Mouse (Mus musculus) lung, embryonic 14.5 days (tissue): Measurements from ENCODE around the gene Gm5089. TPM values are rescaled to one million over a fixed set of nuclear protein-coding genes. Genes with fewer than 3 reads are reported as not detected.

Experiments used
- ATAC-seq: fragments of 200-750 bp; cut with Nextera tagmentation; 2 replicates; pipeline ENCODE4 v1.8.0; 2017; ENCODE audit warnings: mild to moderate bottlenecking, moderate TSS enrichment, moderate library complexity; ENCODE audit not compliant: insufficient read depth
- DNase-seq: peaks from one replicate; pipeline ENCODE4 v3.0.0-alpha.2; 2015
- H3K27ac ChIP-seq: fragments of 300-500 bp; sonication (generic); 2 replicates; pipeline ENCODE4 v1.5.1; 2014; ENCODE audit warnings: low read depth, mild to moderate bottlenecking, moderate library complexity
- H3K27me3 ChIP-seq: fragments of 300-500 bp; sonication (generic); 2 replicates; pipeline ENCODE4 v1.6.1; 2014; ENCODE audit warnings: low read length, control low read depth; ENCODE audit not compliant: insufficient read depth
- H3K36me3 ChIP-seq: fragments of 300-500 bp; sonication (generic); 2 replicates; pipeline ENCODE4 v1.6.1; 2014; ENCODE audit warnings: control low read depth; ENCODE audit not compliant: insufficient read depth
- H3K4me1 ChIP-seq: fragments of 300-500 bp; sonication (generic); 2 replicates; pipeline ENCODE4 v1.6.1; 2014; ENCODE audit warnings: antibody characterized with exemption, control low read depth; ENCODE audit not compliant: insufficient read depth
- H3K4me2 ChIP-seq: fragments of 300-500 bp; sonication (generic); 2 replicates; pipeline ENCODE4 v1.6.1; 2014; ENCODE audit warnings: mild to moderate bottlenecking
- H3K4me3 ChIP-seq: fragments of 300-500 bp; sonication (generic); 2 replicates; pipeline ENCODE4 v1.5.1; 2014; ENCODE audit warnings: low read depth, low read length
- H3K9ac ChIP-seq: fragments of 300-500 bp; sonication (generic); 2 replicates; pipeline ENCODE4 v1.6.1; 2014
- H3K9me3 ChIP-seq: fragments of 300-500 bp; sonication (generic); 2 replicates; pipeline ENCODE4 v1.6.1; 2016; ENCODE audit warnings: low read depth, low read length, control low read depth
- CTCF ChIP-seq: IDR thresholded peaks from 2 replicates; pipeline ENCODE4 v1.5.1; 2016; ENCODE audit warnings: antibody characterized with exemption, low read depth
- WGBS: fragments of 180-500 bp; shearing (Covaris S2); extraction: QIAGEN DNeasy Blood & Tissue Kit; methylation state at CpG from one replicate; pipeline ENCODE4 v1.1.7; 2014; 5-methylcytosine and 5-hydroxymethylcytosine counted together
- polyA plus RNA-seq: library from polyadenylated mRNA; unstranded; fragments of >200 nt; fragmentation: Nextera tagmentation; extraction: Ambion mirVana; gene quantifications from 2 replicates; pipeline ENCODE4 v1.2.1, GENCODE M21; 2014

Gm5089 gene
- polyA plus RNA-seq, 1 experiment from 2014 or later = not detected

- no peak overlapping the region for H3K9ac ChIP-seq
- 0% methylated on average over 5 of the region's 5 CpGs for WGBS
- ATAC-seq (no peak), DNase-seq (no peak)
- no peaks in the 10 kb centered on the region for H3K4me1 ChIP-seq
- H3K4me2 ChIP-seq = no peak overlapping the region
- no peak for TF ChIP-seq CTCF
- H3K4me3 ChIP-seq = no peak overlapping the region
- H3K9me3 ChIP-seq = no peaks in the 10 kb centered on the region
- no peaks in the 10 kb centered on the region for H3K36me3 ChIP-seq
- H3K27me3 ChIP-seq = peaks cover 99% of the 10 kb centered on the region
- H3K27ac ChIP-seq = no peak overlapping the region
Observed at GRCm38 (mm10) chr14:122472647-122473046, 21.7 kb upstream of the Gm5089 start.

DNA sequence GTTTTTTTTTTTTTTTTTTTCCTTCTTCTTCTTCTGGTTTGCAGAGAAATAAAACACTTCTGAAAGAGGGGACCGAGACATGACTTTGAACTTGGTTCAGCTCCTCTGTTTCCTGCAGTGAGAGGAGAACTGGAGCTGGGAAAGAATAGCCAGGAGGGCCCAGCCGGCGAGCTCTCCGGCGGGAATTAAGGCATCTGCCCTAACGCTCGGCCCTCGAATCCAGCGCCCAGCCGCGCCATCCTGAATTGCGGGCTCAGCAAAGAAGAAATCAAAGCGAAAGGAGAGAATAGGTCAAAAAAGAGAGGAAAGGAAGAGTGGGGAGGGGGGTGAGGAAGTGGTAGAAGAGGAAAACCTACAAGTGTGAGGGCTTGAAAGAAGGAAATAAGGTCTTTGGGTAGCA is 21.2 kb upstream of the Gm5089 start:
- H3K4me1 ChIP-seq = no peaks in the 10 kb centered on the region
- no peaks in the 10 kb centered on the region for H3K36me3 ChIP-seq
- no peak overlapping the region for H3K4me2 ChIP-seq
- peak; percentile 22 for DNase-seq
- H3K27ac ChIP-seq = no peak overlapping the region
- no peak for TF ChIP-seq CTCF
- H3K4me3 ChIP-seq = no peak overlapping the region
- H3K9ac ChIP-seq = no peak overlapping the region
- WGBS = under 1% methylated on average over 13 of the region's 13 CpGs
- ATAC-seq = no peak
- H3K9me3 ChIP-seq = no peaks in the 10 kb centered on the region
- peaks cover 99% of the 10 kb centered on the region for H3K27me3 ChIP-seq

DNA sequence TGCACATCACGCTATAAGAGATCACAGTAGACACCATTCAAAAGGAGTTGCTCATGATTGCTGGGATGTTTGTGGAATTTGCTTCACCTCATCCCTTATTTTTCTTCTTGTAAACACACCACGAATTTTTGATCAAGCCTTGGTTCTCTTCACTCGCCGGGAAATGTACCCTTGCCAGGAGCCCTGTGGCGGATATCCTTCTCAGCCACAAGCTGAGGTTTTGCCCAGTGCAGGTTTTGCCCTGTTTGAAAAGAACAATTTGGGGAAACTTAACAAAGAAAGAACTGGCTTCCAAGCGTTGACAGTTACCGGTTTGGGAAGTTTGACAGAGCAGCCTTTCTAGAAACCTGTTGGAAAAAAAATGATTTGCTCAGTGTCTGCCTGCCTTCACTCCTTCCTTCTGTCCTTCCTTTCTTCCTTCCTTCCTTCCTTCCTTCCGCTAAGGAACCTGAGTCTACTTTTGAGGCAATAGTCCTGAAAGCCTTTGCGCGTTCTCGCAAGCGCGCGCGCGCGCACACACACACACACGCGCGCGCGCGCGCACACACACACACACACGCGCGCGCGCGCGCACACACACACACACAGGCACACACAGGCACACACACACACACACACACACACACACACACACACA is 20.7 kb upstream of the Gm5089 start:
- Histone ChIP-seq H3K27ac (no peak overlapping the region), H3K4me3 (no peak overlapping the region), H3K4me1 (no peaks in the 10 kb centered on the region), H3K36me3 (no peaks in the 10 kb centered on the region), H3K4me2 (no peak overlapping the region), H3K9ac (no peak overlapping the region), H3K27me3 (peaks cover 99% of the 10 kb centered on the region), H3K9me3 (no peaks in the 10 kb centered on the region)
- no peak for TF ChIP-seq CTCF
- ATAC-seq = no peak
- no peak for DNase-seq
- WGBS = 9% methylated on average over 31 of the region's 31 CpGs

DNA sequence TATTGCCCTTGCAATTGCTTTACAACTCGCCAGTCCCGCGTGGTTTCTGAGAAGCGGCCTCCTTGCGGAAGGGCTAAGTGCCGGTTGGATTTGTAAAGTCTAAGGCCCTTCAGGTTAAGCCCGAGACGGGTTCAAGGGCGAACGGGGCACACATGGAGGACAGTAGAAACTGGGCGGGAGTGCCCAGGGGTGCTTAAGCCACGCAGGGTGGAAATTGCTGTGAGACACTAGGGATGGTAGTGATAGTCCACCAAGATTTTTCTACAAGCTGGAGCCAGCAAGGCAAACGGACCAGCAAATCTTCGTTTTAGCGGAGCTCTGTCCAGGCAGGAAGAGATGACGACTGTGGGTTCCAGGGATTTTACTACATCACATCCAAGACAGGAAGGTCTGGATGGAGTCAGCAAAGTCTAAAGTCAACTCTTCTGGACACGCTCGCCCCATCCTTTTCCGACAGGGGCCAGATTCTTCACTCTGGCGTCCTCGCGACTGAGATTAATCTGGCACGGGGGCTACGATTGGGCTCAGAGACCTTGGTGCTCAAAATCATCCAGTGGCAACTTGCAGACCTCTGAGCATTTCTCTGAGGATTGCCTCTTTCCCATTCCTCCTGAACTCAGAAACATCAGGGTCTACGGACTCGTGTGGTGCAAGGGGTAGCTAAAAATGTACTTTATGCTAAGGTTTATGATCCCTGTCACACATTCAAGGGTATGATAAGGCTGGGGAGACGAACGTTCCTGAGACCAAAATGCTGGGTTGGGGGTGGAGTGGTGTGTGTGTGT is 18.2 kb upstream of the Gm5089 start:
- 2% methylated on average over 28 of the region's 28 CpGs for WGBS
- no peak for TF ChIP-seq CTCF
- H3K9me3 ChIP-seq = no peaks in the 10 kb centered on the region
- no peaks in the 10 kb centered on the region for H3K4me1 ChIP-seq
- H3K36me3 ChIP-seq = no peaks in the 10 kb centered on the region
- no peak overlapping the region for H3K4me3 ChIP-seq
- no peak overlapping the region for H3K4me2 ChIP-seq
- no peak overlapping the region for H3K9ac ChIP-seq
- no peak overlapping the region for H3K27ac ChIP-seq
- DNase-seq (peak; percentile 32), ATAC-seq (no peak)
- H3K27me3 ChIP-seq = peaks cover 99% of the 10 kb centered on the region

GRCm38 (mm10) chr14:122467926-122468841 is 17.3 kb upstream of the Gm5089 start:
- H3K9ac ChIP-seq = no peak overlapping the region
- H3K4me1 ChIP-seq = no peaks in the 10 kb centered on the region
- DNase-seq (peak; percentile 13), ATAC-seq (no peak)
- no peak overlapping the region for H3K4me3 ChIP-seq
- H3K27me3 ChIP-seq = peaks cover 99% of the 10 kb centered on the region
- TF ChIP-seq CTCF = no peak
- no peak overlapping the region for H3K4me2 ChIP-seq
- H3K9me3 ChIP-seq = no peaks in the 10 kb centered on the region
- H3K27ac ChIP-seq = no peak overlapping the region
- 9% methylated on average over 23 of the region's 23 CpGs for WGBS
- H3K36me3 ChIP-seq = no peaks in the 10 kb centered on the region

DNA sequence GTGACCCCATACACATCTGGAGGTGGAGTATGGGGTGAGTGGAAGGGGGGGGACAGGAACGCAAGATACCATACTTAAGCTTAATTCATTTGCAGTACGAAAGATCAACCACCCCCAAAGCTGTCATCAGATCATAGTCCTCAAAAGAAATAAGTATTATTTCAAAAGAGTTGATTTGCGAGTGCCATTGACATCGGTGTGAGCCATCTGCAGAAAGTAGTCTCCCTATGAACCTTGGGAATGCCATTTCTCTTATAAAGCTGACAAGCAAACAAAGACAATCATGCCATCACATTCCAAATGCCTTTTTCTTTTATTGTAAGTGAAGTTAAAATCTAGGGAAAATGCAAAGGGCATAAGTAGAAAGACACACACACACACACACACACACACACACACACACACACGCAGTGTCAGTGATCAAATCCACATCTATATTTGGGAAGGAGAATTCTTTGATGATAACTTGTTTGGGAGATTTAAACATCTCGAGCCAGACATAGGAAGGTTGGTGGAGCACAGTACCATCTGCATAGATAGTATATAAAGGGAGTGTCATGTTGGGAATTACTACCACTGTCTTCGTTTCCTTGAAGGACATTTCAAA is 15.9 kb upstream of the Gm5089 start:
- WGBS = 53% methylated on average over 7 of the region's 7 CpGs
- Histone ChIP-seq H3K27me3 (peaks cover 100% of the 10 kb centered on the region), H3K36me3 (no peaks in the 10 kb centered on the region), H3K9me3 (no peaks in the 10 kb centered on the region), H3K4me1 (no peaks in the 10 kb centered on the region), H3K9ac (no peak overlapping the region), H3K4me3 (no peak overlapping the region), H3K4me2 (no peak overlapping the region), H3K27ac (no peak overlapping the region)
- ATAC-seq (no peak), DNase-seq (peak; percentile 8)
- TF ChIP-seq CTCF = no peak
